Mouse (Mus musculus): ENCODE data around the gene Rab3a.

Rab3a gene

DNA sequence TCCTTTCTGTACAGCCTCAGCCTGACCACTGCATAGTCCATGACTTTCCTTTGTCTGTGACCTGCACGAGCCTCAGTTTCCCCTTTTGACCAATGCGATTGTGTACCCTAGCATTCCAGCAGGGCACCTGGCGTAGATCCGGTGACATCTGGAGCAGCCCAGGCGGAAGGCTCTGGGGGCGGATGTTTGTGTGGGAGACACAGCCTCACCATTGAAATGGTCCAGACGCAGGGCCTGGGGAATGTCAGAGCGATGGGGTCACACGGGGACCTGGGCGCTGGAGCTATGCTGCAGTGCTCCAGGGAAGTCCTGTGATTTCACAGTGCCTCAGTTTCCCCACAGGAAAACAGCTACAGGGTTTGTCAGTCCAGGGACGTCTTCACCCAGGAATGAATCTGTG, 12.3 kb upstream of the Rab3a start:
- no peak for DNase-seq (ENCODE audit: low spot score)

DNA sequence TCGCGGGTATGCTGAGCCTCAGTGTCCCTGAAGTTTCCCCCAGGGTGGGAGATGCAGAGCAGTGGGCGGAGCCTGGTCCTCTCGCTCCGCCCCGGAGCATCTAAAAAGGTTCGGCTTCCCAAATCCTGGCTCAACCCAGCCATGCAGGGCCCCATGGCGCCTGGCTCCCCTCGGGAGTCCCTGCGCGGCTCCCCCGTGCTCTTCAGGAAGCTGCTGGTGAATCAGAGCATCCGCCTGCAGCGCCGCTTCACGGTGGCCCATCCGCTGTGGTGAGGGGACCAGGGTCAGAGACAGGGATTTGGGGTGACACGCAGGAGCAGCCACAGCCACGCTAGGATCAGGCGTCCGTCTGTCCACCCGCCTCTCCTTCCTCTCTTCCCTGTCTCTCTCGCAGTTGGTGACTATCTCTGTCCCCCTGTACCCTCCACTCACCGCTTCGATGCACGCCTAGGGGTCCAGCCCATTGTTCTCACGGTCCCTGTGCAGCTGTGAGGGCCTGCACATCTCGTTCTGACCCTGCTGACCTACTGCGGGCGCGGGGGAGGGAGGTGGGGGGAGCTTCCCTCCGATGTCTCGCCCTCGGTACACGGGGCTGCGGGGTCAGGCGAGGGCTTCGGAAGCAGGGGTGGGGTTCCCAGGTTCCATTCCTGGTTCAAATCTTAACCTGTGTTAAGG, 11.4 kb upstream of the Rab3a start:
- DNase-seq (ENCODE audit: low spot score): no peak

DNA sequence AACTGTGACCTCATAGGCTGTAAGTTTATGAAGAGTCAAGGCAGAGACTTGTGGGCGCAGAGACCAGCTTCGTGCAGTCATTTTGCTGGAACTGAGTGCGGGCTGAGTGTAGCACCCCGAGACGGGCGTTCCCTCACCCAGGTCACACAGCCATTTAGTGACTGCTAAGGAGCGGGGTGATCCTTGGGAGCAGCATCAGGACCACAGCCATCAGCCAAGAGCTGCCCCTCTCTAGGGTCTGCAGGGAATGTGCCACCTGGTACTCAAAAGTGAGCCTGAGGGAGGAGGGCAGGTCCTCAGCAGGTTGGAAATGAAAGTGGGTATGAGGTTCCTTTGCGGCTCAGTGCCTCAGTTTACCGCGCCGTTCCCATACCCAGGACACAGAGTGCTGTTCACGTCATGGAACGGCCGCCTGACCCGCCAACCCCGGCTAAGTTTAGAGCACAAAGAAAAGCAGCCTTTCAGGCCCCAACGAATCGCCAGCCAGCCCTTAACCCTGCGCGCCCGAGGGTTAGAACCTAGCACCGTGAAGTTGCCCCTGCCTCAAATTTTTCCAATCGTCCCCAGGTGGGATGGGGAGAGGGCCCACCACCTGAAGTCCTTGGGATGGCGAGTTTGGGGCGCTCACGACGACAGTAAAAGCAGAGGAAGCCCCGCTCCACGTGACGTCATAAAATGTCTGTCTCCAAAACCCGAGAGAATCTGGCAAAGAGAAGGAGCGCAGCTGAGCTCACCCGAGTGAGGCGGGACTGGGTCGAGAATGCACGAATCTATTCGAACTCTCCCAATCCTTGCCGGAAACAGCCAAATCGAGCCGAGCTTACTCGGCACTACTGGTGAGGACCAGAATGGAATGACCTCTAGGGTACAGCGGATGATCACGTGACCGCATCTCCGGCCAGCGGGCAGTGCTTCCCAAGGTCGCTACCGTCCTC, 10.6 kb upstream of the Rab3a start:
- no peak for DNase-seq (ENCODE audit: low spot score)

DNA sequence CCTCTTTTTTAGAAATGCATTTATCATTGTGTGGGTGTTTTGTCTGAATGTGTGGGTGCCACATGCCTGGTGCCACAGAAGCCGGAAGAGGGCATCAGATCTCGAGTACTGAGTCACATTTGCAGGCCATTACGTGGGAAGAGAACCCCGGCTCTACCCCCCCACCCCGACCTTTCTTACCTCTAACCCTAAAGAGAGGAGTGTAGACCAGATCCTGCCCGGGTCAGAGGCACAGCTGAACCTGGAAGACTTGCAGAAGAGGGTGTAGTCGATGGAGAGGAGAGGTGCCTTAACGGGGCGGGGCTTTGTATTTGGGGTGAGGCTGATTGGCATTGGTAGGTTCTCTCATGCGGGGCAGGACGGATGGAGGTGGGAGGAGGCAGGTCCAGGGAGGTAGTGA, 9.7 kb upstream of the Rab3a start:
- no peak for DNase-seq (ENCODE audit: low spot score)

DNA sequence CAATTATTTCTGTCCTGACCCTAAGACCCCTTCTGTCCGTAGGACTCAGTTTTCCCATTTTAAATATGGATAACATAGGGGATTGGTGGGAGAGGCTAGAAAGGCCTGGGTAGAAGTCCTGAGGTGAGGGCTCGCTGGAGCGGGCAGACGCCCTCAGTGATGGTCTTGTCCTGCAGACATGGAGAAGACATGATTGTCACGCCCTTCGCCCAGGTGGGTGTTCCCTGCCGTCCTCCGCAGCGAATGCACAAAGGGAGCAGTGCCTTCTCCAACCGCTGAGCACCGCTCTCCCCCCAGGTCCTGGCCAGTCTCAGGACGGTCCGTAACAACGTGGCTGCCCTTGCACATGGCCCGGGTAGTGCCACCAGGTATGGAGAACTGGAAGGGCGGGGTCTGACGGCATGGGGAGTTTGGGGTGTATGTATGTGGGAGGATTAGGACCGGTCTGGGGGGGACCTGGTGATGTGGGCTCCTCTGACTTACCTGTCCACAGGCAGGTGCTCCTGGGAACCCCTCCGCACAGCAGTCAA, 8.7 kb upstream of the Rab3a start:
- no peak for DNase-seq (ENCODE audit: low spot score)

DNA sequence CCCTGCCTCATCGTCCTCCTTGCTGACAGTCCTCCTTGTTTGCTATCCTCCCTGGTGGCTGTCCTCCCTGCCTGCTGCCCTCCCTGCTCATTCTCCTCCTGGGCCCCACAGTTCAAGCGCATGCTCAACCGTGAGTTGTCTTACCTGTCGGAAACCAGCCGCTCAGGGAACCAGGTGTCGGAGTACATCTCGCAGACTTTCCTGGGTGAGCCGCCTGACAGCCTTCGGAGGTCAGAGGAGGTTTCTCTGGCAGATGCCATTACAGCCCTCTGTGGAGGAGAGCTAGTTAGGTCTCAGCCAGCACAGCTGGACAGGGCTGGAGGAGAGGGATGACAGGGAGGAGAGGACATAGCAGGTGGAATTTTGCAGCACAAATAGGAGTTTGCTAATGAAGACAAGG, 7.8 kb upstream of the Rab3a start:
- DNase-seq (ENCODE audit: low spot score): no peak

DNA sequence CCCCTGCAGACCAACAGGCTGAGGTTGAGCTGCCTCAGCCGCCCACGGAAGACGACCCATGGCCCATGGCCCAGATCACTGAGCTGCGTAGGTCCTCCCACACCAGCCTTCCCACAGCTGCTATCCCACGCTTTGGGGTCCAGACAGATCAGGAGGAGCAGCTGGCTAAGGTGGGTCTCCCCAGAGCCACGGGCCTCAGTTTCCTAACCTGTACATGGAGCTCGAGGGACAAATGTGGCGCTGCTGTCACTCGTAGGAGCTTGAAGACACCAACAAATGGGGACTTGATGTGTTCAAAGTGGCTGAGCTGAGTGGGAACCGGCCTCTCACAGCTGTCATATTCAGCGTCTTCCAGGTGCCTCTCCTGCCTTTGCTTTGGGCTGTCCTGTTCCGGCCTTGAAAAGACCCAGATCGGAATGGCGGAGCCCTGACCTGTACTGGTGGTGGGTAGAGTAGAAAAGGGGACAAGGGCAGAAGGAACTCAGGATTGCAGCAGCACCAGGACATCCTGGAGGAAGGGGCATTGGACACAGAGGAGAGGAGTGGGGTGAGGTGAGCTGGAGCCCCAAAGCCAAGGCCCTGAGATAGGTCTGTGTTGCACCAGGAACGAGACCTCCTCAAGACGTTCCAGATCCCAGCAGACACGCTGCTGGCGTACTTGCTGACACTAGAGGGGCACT, 7.1 kb upstream of the Rab3a start:
- DNase-seq (ENCODE audit: low spot score): no peak

DNA sequence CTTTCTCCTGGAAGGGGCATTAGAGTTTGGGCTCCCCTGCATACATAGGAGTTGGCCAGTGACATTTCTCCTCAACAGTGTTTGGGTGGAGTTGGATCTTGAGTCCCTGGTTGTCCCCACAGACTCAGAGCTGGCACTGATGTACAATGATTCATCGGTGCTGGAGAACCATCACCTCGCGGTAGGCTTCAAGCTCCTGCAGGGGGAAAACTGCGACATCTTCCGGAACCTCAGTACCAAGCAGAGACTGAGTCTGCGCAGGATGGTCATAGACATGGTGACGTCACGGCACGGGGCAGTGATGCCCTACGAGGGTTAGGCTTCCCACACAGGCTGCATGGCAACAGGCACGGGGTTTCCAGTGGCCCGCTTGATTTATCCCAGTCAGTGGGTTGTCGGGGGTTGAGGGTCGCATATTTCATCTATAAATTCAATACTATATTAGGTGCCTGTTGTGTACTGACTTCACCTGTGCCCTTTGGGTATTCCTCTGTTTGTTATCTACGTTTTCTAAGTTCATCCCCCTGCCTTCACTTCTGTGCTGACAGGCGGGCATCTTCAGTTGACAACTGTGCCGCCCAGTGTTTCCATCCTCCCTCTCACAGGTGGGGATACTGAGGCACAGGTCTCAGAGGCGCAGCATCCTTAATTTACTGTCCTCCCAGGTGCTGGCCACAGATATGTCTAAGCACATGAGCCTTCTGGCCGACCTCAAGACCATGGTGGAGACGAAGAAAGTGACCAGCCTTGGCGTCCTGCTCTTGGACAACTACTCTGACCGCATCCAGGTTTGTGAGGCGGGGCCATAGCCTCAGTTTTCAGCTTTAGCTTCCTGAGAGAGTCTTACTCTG, 6.0 kb upstream of the Rab3a start:
- no peak for DNase-seq (ENCODE audit: low spot score)

DNA sequence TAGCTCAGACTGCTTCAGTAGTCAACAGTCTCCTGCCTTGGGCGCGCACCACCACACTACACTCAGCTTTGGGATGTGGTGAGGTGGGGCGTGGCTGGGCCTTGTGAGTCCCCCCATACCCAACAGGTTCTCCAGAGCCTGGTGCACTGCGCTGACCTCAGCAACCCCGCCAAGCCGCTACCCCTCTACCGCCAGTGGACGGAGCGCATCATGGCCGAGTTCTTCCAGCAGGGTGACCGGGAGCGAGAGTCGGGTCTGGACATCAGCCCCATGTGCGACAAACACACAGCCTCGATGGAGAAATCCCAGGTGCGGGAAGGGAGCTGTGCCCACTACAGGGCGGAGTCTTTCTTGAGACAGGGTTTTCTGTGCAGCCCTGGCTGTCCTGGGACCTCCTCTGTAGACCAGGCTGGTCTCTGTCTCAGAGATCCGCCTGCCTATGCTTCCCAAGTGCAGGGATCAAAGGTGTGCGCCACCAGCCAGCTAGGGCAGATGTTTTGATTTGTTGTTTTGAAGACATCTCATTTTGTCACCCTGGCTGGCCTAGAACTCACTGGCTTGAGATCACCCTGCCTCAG, 5.3 kb upstream of the Rab3a start:
- DNase-seq (ENCODE audit: low spot score): no peak

DNA sequence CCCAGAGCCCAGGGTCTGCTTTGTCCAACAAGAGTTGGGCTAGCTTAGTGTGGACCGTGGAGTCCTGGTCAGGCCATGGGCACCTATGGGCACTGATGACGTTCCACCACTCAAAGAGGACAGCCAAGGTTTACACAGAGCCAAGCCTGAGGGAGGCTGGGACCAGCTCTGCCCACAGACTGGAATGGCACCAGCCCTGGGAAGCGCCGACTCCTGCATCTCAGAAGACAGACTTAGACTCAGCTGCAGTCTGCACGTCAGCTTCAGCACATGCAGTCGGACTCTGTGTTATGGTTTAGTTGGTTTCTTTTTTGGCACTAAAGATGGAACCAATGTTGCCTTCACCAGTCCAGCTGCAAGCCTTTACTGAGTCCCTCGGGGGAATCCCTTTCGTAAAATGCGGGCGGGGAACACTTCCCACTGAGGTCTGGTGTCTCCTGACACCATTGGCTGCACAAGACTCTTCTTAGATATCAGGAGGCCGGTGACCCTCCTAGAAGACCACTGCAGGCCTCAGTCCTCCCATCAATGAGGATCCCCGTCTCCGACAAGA, 4.3 kb upstream of the Rab3a start:
- DNase-seq (ENCODE audit: low spot score): no peak

DNA sequence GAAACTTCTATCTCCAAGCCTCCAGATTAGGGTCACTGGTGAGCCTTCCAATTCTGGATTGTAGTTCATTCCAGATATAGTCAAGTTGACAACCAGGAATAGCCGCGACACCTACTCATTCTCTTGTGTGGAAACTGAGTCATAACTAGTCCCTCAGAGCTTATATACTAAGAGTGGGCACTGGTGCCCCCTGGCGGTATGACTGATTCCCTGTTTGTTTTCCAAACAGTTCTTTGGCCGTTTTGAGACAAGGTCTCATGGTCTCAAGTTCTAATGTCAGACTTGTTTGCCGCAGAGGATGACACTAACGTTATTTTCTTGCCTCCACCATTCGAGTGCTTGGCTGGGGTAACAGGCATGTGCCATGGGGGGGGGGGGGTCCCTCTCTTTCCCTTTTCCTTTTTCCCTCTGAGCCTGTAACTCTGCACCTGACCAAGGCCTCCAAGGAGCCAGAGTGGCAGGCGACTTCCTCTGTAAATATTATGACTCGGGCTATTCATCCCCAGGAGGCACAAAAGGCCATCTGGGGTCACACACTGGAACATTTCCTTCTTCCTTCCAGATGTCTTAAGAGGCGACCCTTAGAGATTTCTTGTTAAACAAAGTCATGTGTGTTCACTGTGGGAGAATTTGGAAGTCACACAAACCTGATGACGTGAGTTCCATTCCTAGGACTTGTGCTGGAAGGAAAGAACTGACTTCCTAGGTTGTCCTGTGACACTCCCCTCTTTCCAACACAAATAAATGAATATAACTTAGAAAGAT, 2.3 kb upstream of the Rab3a start:
- DNase-seq (ENCODE audit: low spot score): no peak

DNA sequence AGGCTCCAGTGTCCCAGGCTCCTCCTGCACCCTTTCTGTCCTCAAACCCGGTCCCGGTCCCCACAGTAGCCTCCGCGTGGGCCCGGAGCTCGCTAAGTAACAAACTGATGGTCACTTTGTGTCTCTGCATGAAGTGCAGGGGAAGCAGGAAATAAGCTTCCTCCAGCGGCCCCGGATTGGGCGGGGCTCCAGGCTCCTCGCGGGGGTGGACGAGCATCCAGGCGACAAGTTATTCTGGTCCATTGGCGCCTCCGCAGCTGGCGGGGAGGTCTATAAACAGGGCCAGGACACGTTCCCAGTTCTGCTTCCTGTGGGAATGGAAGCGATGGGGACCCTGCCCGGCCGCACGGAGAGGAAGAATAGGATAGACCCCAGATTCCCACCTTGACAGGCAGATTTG, 1.3 kb upstream of the Rab3a start:
- no peak for DNase-seq (ENCODE audit: low spot score)

DNA sequence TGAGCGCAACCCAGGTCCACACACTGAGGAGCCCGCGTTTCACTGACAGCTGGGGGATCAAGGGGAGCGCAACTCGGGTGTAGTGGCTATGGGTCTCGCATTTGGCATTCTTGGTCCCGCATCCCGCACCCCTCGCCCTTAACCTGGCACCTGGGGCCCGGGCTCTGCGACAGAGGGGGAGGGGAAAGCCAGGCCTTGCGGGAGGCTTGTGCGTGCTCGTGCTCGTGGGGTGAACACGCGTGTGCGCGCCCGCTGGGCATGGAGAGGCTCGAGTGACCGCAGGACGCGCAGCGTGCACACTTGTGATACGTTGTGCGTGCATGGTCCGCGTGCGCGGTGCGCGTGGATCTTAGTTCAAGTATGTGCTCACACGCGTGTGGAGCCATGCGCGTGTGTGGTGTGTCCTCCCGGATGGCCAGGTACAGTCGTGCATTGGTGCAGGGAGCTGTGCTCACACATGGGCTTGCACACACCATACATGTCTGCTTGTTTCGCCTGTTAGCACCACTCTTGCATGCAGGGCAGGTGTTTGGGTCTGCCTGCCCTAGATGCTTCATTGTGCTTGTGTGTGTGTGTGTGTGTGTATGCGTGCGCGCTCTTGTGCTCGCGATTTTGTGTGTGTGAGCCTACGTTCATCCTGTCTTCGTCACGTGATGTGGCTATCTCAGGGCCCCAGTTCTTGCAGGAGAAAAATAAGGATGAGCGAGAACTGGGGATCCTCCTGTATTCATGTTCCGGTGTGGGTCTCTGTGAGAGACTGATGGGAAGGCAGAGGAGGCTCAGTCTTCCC, 587 bp downstream of the Rab3a start:
- no peak for DNase-seq (ENCODE audit: low spot score)

DNA sequence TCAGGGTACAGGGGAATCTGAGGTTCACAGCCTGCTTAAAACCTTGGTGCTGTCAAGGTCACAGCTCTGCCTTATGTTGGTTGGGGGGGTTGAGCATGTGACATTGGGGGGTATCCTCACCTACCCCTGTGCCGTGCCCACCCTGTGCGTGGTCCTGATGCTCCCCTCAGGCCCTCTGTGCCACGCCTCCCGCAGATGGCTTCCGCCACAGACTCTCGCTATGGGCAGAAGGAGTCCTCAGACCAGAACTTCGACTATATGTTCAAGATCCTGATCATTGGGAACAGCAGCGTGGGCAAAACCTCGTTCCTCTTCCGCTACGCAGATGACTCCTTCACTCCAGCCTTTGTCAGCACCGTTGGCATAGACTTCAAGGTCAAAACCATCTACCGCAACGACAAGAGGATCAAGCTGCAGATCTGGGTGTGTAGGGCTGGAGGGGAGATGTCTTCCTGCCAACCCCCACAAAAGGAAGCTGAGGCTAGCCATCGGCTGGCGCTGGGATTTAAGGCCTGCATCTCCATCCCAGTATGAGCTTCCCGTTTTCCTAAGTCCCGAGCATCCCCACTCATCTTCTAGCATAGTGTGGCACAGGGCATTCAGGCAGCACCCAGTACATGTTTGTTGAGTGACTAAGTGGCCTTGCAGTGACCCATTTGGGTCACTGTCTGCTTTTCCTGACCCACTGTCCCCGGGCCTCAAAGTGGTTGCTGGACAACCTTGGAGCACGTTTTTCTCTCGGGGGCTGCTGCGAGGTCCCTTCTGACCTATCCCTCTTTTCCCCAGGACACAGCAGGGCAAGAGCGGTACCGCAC, 1.4 kb downstream of the Rab3a start:
- no peak for DNase-seq (ENCODE audit: low spot score)

DNA sequence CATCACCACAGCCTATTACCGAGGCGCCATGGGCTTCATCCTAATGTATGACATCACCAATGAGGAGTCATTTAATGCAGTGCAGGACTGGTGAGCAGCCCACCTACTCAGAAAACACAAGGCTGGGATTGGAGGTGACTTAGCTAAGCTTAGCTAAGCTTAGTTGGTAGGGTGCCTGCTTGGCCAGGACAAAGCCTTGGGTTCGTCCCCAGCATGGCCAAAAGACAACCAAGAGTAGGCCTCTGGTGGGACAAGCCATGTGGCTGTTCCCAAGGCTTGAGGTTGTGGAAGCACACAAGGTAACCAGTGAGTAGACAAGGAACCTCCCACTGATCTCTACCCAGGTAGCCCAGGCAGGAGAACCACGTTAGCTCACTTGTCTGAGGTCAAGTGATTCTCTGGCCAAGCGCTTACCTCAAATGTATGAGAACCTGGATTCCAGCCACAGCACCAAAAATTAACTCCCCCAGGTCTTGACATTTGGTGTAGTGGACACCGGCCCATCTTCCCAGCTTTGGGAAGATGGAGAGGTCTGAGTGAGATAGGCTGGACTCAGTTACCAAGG, 2.1 kb downstream of the Rab3a start:
- no peak for DNase-seq (ENCODE audit: low spot score)

DNA sequence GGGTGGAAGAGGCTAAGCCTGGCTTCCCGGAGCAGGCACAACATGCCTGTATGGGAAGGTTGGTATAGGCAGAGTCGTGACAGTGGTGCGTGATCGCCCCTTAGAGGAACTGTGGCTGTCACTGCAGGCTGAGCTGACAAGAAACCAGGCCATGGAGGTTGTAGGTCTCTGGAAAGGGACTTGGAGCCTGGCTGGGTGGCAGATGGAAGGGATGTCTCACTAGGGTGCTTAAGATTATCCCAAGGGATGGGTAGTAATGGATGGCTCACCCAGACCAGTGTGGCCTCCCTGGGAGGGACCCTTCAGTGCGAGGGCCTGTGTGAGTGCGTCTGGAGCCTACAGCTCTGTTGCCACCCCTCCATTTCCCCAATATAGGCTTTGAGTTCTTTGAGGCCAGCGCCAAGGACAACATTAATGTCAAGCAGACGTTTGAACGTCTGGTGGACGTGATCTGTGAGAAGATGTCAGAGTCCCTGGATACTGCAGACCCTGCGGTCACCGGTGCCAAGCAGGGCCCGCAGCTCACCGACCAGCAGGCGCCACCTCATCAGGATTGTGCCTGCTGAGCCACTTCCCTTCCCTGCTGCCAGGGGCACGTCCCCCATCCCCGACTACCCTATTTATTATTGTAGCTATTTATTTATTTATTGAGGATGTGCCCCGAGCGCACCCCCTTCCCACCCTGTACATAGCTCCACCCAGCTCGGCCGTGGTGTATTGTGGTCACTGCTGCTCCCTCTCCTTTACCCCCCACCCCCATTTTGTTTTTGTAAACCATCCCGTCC, 3.2 kb downstream of the Rab3a start:
- no peak for DNase-seq (ENCODE audit: low spot score)

DNA sequence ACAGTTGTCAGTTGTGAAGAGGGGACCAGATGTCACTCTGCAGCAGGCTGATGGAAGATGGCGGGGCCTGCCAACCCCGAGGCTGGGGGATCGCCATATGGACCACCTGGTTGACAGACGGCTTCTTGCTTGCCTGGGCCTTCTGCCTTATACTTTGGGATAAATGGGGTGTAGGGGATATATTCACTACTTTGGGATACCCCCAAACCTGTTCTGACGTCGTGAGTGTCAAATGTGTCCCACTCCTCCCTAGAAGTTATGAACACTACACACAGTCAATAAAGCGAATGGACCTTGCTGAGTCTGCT, 3.8 kb downstream of the Rab3a start:
- DNase-seq (ENCODE audit: low spot score): no peak
